Mouse (Mus musculus): ENCODE data around the gene Mdga2. TPM values are rescaled to one million over a fixed set of nuclear protein-coding genes. Genes with fewer than 3 reads are reported as not detected.
A peak's percentile ranks its signal among the peaks of the same experiment; 100 is the strongest.

Gene Mdga2
- total RNA-seq, 2 experiments from 2014 or later, result 51.0 to 54.5 TPM

DNA sequence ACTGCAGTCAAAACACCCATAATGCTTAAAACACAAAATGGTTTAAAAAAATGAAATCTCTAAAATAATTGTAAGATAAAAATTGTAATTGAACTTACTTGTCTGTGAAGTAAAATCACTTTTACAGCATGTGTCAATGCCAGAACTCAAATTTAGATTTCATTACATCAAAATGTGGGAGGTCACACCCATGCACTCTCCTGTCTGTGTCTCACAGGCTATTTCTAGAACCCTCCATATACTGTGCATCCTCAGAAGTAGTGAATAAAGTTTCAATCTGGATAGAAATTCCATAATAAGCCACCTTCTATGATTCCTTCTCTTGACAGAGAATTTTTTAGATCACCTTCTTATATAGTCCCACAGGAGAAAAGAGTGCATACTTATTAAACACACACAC is 466.7 kb downstream of the Mdga2 start:
- Histone ChIP-seq H3K27ac (no peak overlapping the region), H3K4me3 (no peak overlapping the region)
- DNase-seq (ENCODE audit: low spot score in 2 of 2), result no peak
- TF ChIP-seq CTCF (conservative IDR thresholded peaks at IDR 0.05), result no peak

DNA sequence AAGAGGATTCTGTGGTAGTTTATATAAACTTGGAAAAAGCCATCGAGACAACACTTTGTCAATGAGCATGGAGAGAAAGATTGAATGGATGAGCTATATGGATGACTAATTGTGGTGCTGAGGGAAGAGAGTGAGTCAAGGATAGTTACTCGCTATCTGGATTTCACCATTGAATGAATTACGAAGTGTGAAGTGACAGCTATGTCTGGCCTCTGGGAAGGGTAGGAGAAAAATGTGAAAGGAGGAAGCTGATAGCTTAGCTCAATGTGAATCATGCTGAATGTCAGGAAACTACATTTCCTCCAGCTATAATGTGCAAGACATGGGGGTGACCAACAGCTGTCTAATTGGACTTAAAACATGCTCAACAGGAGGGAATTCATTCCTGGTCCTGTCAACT is 487.8 kb downstream of the Mdga2 start:
- H3K4me3 ChIP-seq, result no peak overlapping the region
- H3K27ac ChIP-seq, result no peak overlapping the region
- DNase-seq (ENCODE audit: low spot score in 2 of 2), result no peak

DNA sequence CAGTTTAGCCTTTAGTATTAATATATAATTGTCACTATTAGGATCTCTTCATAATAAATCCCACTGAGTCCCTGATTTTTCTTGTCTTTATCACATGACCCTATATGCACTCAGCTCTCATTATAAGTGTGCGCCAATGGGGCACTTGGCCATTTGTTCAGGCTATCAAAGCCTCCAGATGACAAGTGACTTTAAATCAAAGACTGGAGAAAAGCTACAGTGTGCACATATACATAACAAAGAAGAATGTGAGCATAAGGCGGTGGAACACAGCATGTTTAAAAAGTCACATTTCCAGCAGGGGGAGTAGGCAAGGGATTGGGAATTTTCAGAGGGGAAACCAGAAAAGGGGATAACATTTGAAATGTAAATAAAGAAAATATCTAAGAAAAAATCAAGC is 497.9 kb downstream of the Mdga2 start:
- DNase-seq (ENCODE audit: low spot score in 2 of 2), result no peak
- Histone ChIP-seq H3K27ac (no peak overlapping the region), H3K4me3 (no peak overlapping the region)
- peak; percentile 38 for TF ChIP-seq CTCF (conservative IDR thresholded peaks at IDR 0.05)

More for the DNA sequence above, 487.8 kb downstream of the Mdga2 start:
- TF ChIP-seq CTCF (conservative IDR thresholded peaks at IDR 0.05), result no peak

DNA sequence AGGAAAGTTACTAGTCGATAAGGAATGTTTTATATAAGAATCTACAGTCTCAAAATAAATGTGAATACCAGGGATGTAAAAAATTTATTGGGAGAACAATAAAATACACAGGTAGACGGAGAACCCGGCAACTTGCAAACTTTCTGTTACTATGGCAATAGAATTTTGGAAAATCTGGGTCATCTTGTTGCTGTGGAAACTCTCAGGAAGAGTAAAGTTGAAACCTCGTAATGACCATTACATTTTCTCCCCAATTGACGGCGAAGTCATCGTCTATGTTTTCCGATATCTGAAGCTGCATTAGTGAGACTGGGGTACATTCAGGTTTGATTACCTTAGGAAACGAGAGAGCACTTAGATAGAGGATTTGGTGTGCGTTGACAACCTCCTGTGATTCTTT is 514.0 kb downstream of the Mdga2 start:
- no peak for TF ChIP-seq CTCF (conservative IDR thresholded peaks at IDR 0.05)
- Histone ChIP-seq H3K27ac (no peak overlapping the region), H3K4me3 (no peak overlapping the region; the same call in 1 of the 2 replicates)
- DNase-seq (ENCODE audit: low spot score in 2 of 2), result no peak

GRCm38 (mm10) chr12:66707431-66707830 is 514.9 kb downstream of the Mdga2 start:
- TF ChIP-seq CTCF (conservative IDR thresholded peaks at IDR 0.05), result no peak
- Histone ChIP-seq H3K27ac (peak overlapping the region; percentile 63), H3K4me3 (no peak overlapping the region)
- peak in 1 of 2 experiments; percentile 2 for DNase-seq (ENCODE audit: low spot score in 2 of 2)

DNA sequence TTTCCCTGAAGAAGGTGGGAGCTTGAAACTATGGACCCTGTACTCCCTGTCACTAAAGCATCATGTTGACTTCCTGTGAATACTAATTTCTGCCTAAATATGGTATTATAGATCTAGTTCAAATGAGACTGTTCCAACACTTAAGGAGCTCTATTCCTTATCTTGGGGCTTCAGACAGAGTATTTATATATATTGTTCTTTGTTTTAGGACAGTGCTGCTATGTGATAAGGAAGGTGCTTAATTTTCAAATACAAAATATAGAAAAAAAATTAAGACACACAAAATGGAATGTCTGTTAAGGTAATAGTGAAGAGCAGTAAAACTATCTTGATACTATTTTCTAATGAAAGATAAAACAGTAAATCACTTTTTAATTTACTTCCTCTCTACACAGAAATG is 517.3 kb downstream of the Mdga2 start:
- no peak for DNase-seq (ENCODE audit: low spot score in 2 of 2)
- no peak overlapping the region for H3K4me3 ChIP-seq
- TF ChIP-seq CTCF (conservative IDR thresholded peaks at IDR 0.05), result peak; percentile 35; the same call in 1 of the 2 replicates
- no peak overlapping the region for H3K27ac ChIP-seq

DNA sequence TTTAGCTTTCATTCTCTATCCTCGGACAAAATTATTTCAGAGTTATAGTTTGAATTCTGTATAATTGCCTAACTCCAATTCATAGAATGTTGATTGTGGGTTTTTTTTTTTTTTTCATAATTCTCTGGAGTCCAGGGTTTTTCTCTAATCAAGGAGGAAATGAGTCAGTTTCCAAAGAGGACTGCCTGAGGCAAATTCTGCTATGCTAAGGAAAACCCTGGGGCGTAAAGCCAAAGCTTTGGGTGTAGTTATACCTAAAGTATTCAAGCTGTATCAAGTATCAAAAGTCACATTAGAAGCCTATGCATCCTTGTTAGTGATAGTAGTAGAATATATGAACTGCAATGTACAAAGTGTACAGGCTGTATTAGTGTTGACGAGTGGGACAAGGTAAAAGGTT is 519.6 kb downstream of the Mdga2 start:
- H3K4me3 ChIP-seq, result no peak overlapping the region
- TF ChIP-seq CTCF (conservative IDR thresholded peaks at IDR 0.05), result no peak
- no peak overlapping the region for H3K27ac ChIP-seq
- DNase-seq (ENCODE audit: low spot score in 2 of 2), result no peak

- Histone ChIP-seq H3K27ac (peak overlapping the region; percentile 7; the same call in 1 of the 2 replicates), H3K4me3 (no peak overlapping the region)
- DNase-seq (ENCODE audit: low spot score in 2 of 2), result no peak
- TF ChIP-seq CTCF (conservative IDR thresholded peaks at IDR 0.05), result no peak
Measured at GRCm38 (mm10) chr12:66679558-66679957, 542.8 kb downstream of the Mdga2 start.

DNA sequence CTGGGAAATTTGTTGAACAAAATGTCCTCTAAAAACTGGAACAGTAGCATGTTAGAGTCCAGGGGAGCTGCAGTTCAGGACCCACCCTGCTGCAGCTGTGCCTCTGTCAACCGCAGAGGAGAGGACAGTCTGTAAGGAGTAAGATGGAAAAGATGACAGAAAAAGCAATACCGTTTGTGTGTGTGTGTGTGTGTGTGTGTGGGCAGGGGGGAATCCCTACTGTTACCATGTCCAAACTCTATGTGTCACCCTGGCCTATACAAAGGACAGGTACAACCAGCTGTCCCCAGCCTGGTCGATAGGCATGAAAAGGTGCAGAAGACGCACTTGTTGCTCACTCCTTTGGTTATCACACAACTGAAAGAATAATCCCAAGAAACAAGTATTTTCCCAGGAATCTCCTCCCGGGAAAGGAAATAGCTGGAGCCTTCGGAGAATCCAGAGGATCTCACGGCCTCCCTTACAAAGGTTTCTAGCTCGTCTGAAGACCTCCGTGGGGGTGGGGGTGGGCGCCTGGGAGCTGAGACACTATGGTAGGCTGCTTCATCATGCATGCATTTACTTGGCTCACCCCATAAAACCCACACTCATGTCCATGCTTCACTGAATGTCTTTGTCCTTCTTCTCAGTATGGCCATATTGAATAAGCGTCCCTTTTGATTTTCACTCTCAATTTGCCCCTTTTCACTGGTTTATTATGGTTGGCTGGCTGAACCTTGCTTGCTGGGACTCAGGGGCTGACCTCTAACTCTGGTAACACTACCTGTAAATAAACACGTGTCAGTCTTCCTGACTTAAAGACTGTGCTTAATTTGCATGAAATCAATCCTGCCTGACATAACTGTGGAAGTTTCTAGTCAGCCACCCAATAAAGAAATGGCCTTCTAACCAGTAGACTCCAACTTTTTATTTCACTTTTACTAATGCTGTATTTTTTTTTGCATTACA is 573.5 kb downstream of the Mdga2 start:
- DNase-seq (ENCODE audit: low spot score in 2 of 2), result no peak
- no peak overlapping the region for H3K27ac ChIP-seq
- no peak overlapping the region for H3K4me3 ChIP-seq
- TF ChIP-seq CTCF (conservative IDR thresholded peaks at IDR 0.05), result no peak

GRCm38 (mm10) chr12:66640408-66640807 is 581.9 kb downstream of the Mdga2 start:
- no peak overlapping the region for H3K4me3 ChIP-seq
- DNase-seq (ENCODE audit: low spot score in 2 of 2), result peak; percentile 56 to 78

DNA sequence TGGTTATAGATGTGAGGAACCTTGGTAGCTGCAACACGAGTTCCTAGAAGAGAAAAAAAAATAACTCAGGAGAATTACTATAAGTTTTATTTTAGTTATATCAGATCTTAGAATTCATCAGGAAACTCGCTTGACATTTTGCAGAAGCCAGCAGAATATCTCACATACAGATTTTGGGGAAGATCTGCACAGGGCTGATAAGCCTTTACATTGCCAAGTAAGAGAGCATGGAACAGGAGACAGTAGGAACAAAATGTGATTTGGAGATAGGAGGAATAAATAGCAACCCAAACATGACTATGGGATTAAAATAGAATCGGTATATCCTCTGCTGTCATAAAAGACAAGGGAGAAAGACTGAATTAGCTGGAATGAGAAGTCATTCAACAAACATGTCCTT is 602.4 kb downstream of the Mdga2 start:
- DNase-seq (ENCODE audit: low spot score in 2 of 2), result no peak
- TF ChIP-seq CTCF (conservative IDR thresholded peaks at IDR 0.05), result no peak
- Histone ChIP-seq H3K27ac (no peak overlapping the region), H3K4me3 (no peak overlapping the region)

More at GRCm38 (mm10) chr12:66640408-66640807, 581.9 kb downstream of the Mdga2 start:
- 0 out of 2 replicates have a peak overlapping the region, but pooled peaks have one; percentile 32 for H3K27ac ChIP-seq
- TF ChIP-seq CTCF (conservative IDR thresholded peaks at IDR 0.05), result no peak

DNA sequence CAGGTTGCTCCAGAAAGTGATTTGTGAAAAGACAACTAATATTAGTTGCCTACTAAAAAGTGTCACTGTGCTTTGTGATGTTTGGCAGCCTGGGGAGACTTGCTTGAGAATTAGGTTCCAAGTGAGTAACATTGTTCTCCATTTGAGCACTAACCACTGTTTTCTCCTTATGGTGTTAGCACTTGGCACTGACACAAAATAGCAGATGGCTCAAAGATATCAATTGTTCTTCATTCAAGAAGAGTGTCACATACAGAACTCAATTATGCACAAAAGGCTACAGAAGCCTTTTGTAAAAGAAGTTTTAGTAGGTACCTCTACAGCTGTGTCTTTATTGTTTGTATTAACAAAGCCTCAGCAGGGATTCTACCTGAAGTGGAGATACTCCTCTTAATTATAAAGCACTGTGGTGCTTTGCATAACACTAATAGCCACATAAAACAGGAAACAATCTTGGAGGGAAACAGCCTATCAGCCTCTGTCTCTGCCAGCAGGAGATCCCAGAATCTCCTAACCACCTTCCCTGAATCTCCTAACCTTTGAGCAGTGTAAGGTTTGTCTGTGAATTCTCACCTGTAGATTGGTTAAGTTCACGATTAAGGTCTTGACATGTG is 630.6 kb downstream of the Mdga2 start:
- no peak overlapping the region for H3K4me3 ChIP-seq
- DNase-seq (ENCODE audit: low spot score in 2 of 2), result peak; percentile 26 to 37
- no peak for TF ChIP-seq CTCF (conservative IDR thresholded peaks at IDR 0.05)

GRCm38 (mm10) chr12:66565396-66565795 is 657.0 kb downstream of the Mdga2 start:
- no peak overlapping the region for H3K27ac ChIP-seq
- DNase-seq (ENCODE audit: low spot score in 2 of 2), result no peak
- H3K4me3 ChIP-seq, result no peak overlapping the region
- no peak for TF ChIP-seq CTCF (conservative IDR thresholded peaks at IDR 0.05)

More for the DNA sequence above, 630.6 kb downstream of the Mdga2 start:
- H3K27ac ChIP-seq, result no peak overlapping the region

Data from layer of hippocampus, adult 2 months (tissue).